Comparison of ENCODE assay signal across 9 mouse cellular contexts in genomic region chr9:64956337-64956736, GRCm38 (mm10). TPM values are rescaled to one million over a fixed set of nuclear protein-coding genes. Genes with fewer than 3 reads are reported as not detected.
DNase-seq lines count a peak whose midpoint lies in the region; ATAC-seq and TF ChIP-seq lines count a peak whose summit lies in the region.
"Had no signal": no experiment of that assay in that cellular context is flagged by ENCODE, and none has a peak within 500 bp of the region (broad histone marks: within the 10 kb centered on the region; RNA-seq: fewer than 3 reads in every experiment).

No protein-coding gene starts in this region.

- ATAC-seq in midbrain, embryonic 11.5 days (ENCODE audit: low FRiP score) = no peak
- no peak for ATAC-seq in heart, postnatal 0 days (ENCODE audit: insufficient read depth, low read depth)
- no peak for ATAC-seq in liver, embryonic 12.5 days
- ATAC-seq in stomach, embryonic 16.5 days (ENCODE audit: insufficient read depth, low FRiP score) = no peak

- no peaks in the 10 kb centered on the region for H3K9me3 ChIP-seq in midbrain, embryonic 10.5 days (replicated peaks)
- H3K9me3 ChIP-seq in midbrain, embryonic 11.5 days (ENCODE audit: control insufficient read depth, low read length) = no peaks in the 10 kb centered on the region
- H3K9me3 ChIP-seq in heart, postnatal 0 days (replicated peaks; ENCODE audit: control insufficient read depth, low read length) = no peaks in the 10 kb centered on the region
- H3K9me3 ChIP-seq in liver, embryonic 12.5 days (replicated peaks) = no peaks in the 10 kb centered on the region
- no peaks in the 10 kb centered on the region for H3K9me3 ChIP-seq in stomach, embryonic 16.5 days (replicated peaks; ENCODE audit: control insufficient read depth, low read length)

- H3K27ac ChIP-seq in midbrain, embryonic 10.5 days (replicated peaks) = no peak overlapping the region
- no peak overlapping the region for H3K27ac ChIP-seq in midbrain, embryonic 11.5 days (ENCODE audit: low read depth, low read length)
- no peak overlapping the region for H3K27ac ChIP-seq in heart, postnatal 0 days (ENCODE audit: low read depth)
- H3K27ac ChIP-seq in liver, embryonic 12.5 days = peak overlapping the region; percentile 71
- no peak overlapping the region for H3K27ac ChIP-seq in stomach, embryonic 16.5 days (ENCODE audit: low read length)

- 28% methylated on average over 12 of the region's 12 CpGs for WGBS in midbrain, embryonic 10.5 days
- WGBS in midbrain, embryonic 11.5 days = 29% methylated on average over 12 of the region's 12 CpGs
- 21% methylated on average over 12 of the region's 12 CpGs for WGBS in heart, postnatal 0 days
- WGBS in liver, embryonic 12.5 days (ENCODE audit: insufficient replicate concordance) = 6% methylated on average over 12 of the region's 12 CpGs
- WGBS in stomach, embryonic 16.5 days = 22% methylated on average over 12 of the region's 12 CpGs

- TF ChIP-seq EP300 in heart, postnatal 0 days (IDR thresholded peaks at IDR 0.05; ENCODE audit: low read depth) = no peak

- peaks cover 29% of the 10 kb centered on the region for H3K27me3 ChIP-seq in midbrain, embryonic 10.5 days (ENCODE audit: low read depth, poor library complexity, severe bottlenecking)
- H3K27me3 ChIP-seq in midbrain, embryonic 11.5 days (ENCODE audit: control insufficient read depth, insufficient read depth, low read length) = no peaks in the 10 kb centered on the region
- H3K27me3 ChIP-seq in heart, postnatal 0 days (ENCODE audit: control insufficient read depth, insufficient read depth, low read length) = peaks cover 10% of the 10 kb centered on the region; the same call in 1 of the 2 replicates
- H3K27me3 ChIP-seq in liver, embryonic 12.5 days (replicated peaks) = peaks cover 14% of the 10 kb centered on the region
- no peaks in the 10 kb centered on the region for H3K27me3 ChIP-seq in stomach, embryonic 16.5 days (ENCODE audit: control insufficient read depth, insufficient read depth, low read length)

- no peaks in the 10 kb centered on the region for H3K36me3 ChIP-seq in midbrain, embryonic 10.5 days
- H3K36me3 ChIP-seq in midbrain, embryonic 11.5 days (ENCODE audit: control insufficient read depth, insufficient read depth, low read length) = no peaks in the 10 kb centered on the region
- no peaks in the 10 kb centered on the region for H3K36me3 ChIP-seq in heart, postnatal 0 days (replicated peaks; ENCODE audit: control insufficient read depth, insufficient read depth, low read length)
- no peaks in the 10 kb centered on the region for H3K36me3 ChIP-seq in liver, embryonic 12.5 days
- H3K36me3 ChIP-seq in stomach, embryonic 16.5 days (ENCODE audit: control insufficient read depth, insufficient read depth, low read length) = no peaks in the 10 kb centered on the region

- no peak for TF ChIP-seq CTCF in heart, postnatal 0 days (IDR thresholded peaks at IDR 0.05; ENCODE audit: low read depth)

- H3K4me1 ChIP-seq in midbrain, embryonic 10.5 days = peaks cover 27% of the 10 kb centered on the region
- no peaks in the 10 kb centered on the region; the same call in 1 of the 2 replicates for H3K4me1 ChIP-seq in midbrain, embryonic 11.5 days (ENCODE audit: control insufficient read depth, insufficient read depth, low read length)
- 0 out of 2 replicates have a peak, but pooled peaks cover under 1% of the 10 kb centered on the region for H3K4me1 ChIP-seq in heart, postnatal 0 days (ENCODE audit: control insufficient read depth, insufficient read depth)
- H3K4me1 ChIP-seq in liver, embryonic 12.5 days = peaks cover 58% of the 10 kb centered on the region
- no peaks in the 10 kb centered on the region for H3K4me1 ChIP-seq in stomach, embryonic 16.5 days (ENCODE audit: control insufficient read depth, insufficient read depth, low read length)

- DNase-seq in adrenal gland, adult 2 months = peak; percentile 38
- DNase-seq in adrenal gland, adult 18-20 months (ENCODE audit: low spot score in 2 of 2) = no peak
- no peak for DNase-seq in midbrain, embryonic 10.5 days (ENCODE audit: low spot score)
- DNase-seq in midbrain, embryonic 11.5 days (ENCODE audit: low spot score, missing footprints) = no peak
- DNase-seq in heart, postnatal 0 days (ENCODE audit: low spot score) = no peak
- DNase-seq in layer of hippocampus, adult 11-12 months (ENCODE audit: low spot score) = no peak

- no peak overlapping the region for H3K4me2 ChIP-seq in midbrain, embryonic 11.5 days
- peak overlapping the region; percentile 28 for H3K4me2 ChIP-seq in heart, postnatal 0 days (ENCODE audit: low read depth, low read length)
- peak overlapping the region; percentile 67 for H3K4me2 ChIP-seq in liver, embryonic 12.5 days
- H3K4me2 ChIP-seq in stomach, embryonic 16.5 days (ENCODE audit: low read depth, low read length) = peak overlapping the region; percentile 7

- no peak overlapping the region for H3K9ac ChIP-seq in midbrain, embryonic 11.5 days (ENCODE audit: low read length)
- H3K9ac ChIP-seq in heart, postnatal 0 days (replicated peaks; ENCODE audit: low read depth, low read length) = no peak overlapping the region
- peak overlapping the region; percentile 38 for H3K9ac ChIP-seq in liver, embryonic 12.5 days
- no peak overlapping the region for H3K9ac ChIP-seq in stomach, embryonic 16.5 days (ENCODE audit: low read length)

- peak overlapping the region; percentile 12; the same call in 1 of the 2 replicates for H3K4me3 ChIP-seq in midbrain, embryonic 10.5 days
- H3K4me3 ChIP-seq in midbrain, embryonic 11.5 days (ENCODE audit: low read depth, low read length) = no peak overlapping the region
- no peak overlapping the region for H3K4me3 ChIP-seq in heart, postnatal 0 days (ENCODE audit: low read depth, low read length)
- H3K4me3 ChIP-seq in liver, embryonic 12.5 days = peak overlapping the region; percentile 46
- 0 out of 2 replicates have a peak overlapping the region, but pooled peaks have one; percentile 1 for H3K4me3 ChIP-seq in stomach, embryonic 16.5 days (replicated peaks; ENCODE audit: low read length)

RNA-seq across cellular contexts. Expression of gene Ints14, which starts 4.4 kb away (rescaled TPM):
- total RNA-seq in adrenal gland, adult 2 months (2021) = 10 to 100 TPM; 25.5 to 27.6 TPM
- 7.5 and 9.9 TPM in 2 replicates for polyA plus RNA-seq in adrenal gland, adult 2 months (2012; rRNA removed)
- 10 to 100 TPM; 22.3 to 23.5 TPM for total RNA-seq in adrenal gland, adult 18-20 months (2021)
- 69.7 and 74.0 TPM in 2 replicates for polyA plus RNA-seq in midbrain, embryonic 10.5 days (2016; fragmentation: Nextera tagmentation; extraction: Ambion mirVana)
- polyA plus RNA-seq in midbrain, embryonic 11.5 days (2014; fragmentation: Nextera tagmentation; extraction: Ambion mirVana) = 78.5 and 84.3 TPM in 2 replicates
- total RNA-seq in heart, postnatal 0 days (2014; rRNA removed; ENCODE audit: low replicate concordance) = 34.6 and 36.4 TPM in 2 replicates
- 26.2 and 26.5 TPM in 2 replicates for polyA plus RNA-seq in heart, postnatal 0 days (2015; fragmentation: Nextera tagmentation; extraction: Ambion mirVana)
- polyA plus RNA-seq in liver, embryonic 12.5 days (2016; fragmentation: Nextera tagmentation; extraction: Ambion mirVana) = 38.9 and 42.5 TPM in 2 replicates
- 46.2 and 46.5 TPM in 2 replicates for polyA plus RNA-seq in stomach, embryonic 16.5 days (2015; fragmentation: Nextera tagmentation; extraction: Ambion mirVana)

RNA-seq across cellular contexts. Expression of gene Slc24a1, which starts 4.9 kb away (rescaled TPM):
- total RNA-seq in adrenal gland, adult 2 months (2021) = not detected
- polyA plus RNA-seq in adrenal gland, adult 2 months (2012; rRNA removed) = not detected in 2 replicates
- total RNA-seq in adrenal gland, adult 18-20 months (2021) = not detected
- polyA plus RNA-seq in midbrain, embryonic 10.5 days (2016; fragmentation: Nextera tagmentation; extraction: Ambion mirVana) = 0.02 TPM in 1 of 2 replicates, not detected in the other
- not detected in 2 replicates for polyA plus RNA-seq in midbrain, embryonic 11.5 days (2014; fragmentation: Nextera tagmentation; extraction: Ambion mirVana)
- 0.08 TPM in 1 of 2 replicates, not detected in the other for total RNA-seq in heart, postnatal 0 days (2014; rRNA removed; ENCODE audit: low replicate concordance)
- 0.05 TPM in 2 replicates for polyA plus RNA-seq in heart, postnatal 0 days (2015; fragmentation: Nextera tagmentation; extraction: Ambion mirVana)
- 0.11 and 0.13 TPM in 2 replicates for polyA plus RNA-seq in liver, embryonic 12.5 days (2016; fragmentation: Nextera tagmentation; extraction: Ambion mirVana)
- 0.06 and 0.11 TPM in 2 replicates for polyA plus RNA-seq in stomach, embryonic 16.5 days (2015; fragmentation: Nextera tagmentation; extraction: Ambion mirVana)
- polyA plus RNA-seq: spleen, adult 2 months had no signal

Comparison
In these comparisons a context has a peak if more than half of its experiments do, and no peak if none do; other contexts are left out.
1. H3K4me3 ChIP-seq: peak in midbrain, embryonic 10.5 days (single experiment), liver, embryonic 12.5 days (single experiment) and stomach, embryonic 16.5 days (single experiment); none in midbrain, embryonic 11.5 days (single experiment) and heart, postnatal 0 days (single experiment).